Mouse (Mus musculus): ENCODE results near the gene Prl8a6. TPM values are rescaled to one million over a fixed set of nuclear protein-coding genes. Genes with fewer than 3 reads are reported as not detected.

Gene Prl8a6
- not detected in 2 replicates for polyA plus RNA-seq (2012; rRNA removed)

DNA sequence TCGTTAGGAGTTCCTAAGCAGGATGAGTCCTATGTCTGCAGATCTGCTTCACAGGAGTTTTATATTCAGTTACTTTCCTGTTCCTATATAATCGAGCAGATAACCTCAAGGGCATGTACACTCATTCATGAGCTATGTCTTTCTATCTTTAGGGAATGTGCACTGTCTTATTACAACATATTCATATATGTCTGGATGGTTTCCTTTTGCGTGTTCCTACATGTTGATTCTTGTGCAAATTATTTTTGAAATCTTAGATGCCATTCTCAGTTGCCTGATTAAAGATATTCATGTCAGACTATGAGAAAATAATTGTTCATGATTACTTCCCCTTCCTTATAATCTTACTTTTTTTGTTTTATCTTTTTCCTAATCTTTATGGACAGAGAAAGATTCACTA is at the start of gene Prl8a6:
Gene Prl8a6, minus strand, starts transcription at position 101 of the 400 bp plus-strand sequence.
- Histone ChIP-seq H3K4me1 (ENCODE audit: control insufficient read depth, insufficient read depth, low read length) (no peaks in the 10 kb centered on the region), H3K27ac (ENCODE audit: control insufficient read depth, insufficient read depth, low read depth, low read length) (no peak within 1 kb of the TSS), H3K36me3 (ENCODE audit: control insufficient read depth, insufficient read depth, low read length) (no peaks in the 10 kb centered on the region), H3K27me3 (ENCODE audit: control insufficient read depth, insufficient read depth, low read length) (no peaks in the 10 kb centered on the region), H3K4me3 (ENCODE audit: control insufficient read depth, low read depth, low read length) (no peak within 1 kb of the TSS)
- TF ChIP-seq POLR2A (IDR thresholded peaks at IDR 0.05; ENCODE audit: control insufficient read depth, low read depth, low read length) (no peak), CTCF (IDR thresholded peaks at IDR 0.05; ENCODE audit: control insufficient read depth, insufficient read depth, insufficient replicate concordance, low read depth, low read length) (no peak)

DNA sequence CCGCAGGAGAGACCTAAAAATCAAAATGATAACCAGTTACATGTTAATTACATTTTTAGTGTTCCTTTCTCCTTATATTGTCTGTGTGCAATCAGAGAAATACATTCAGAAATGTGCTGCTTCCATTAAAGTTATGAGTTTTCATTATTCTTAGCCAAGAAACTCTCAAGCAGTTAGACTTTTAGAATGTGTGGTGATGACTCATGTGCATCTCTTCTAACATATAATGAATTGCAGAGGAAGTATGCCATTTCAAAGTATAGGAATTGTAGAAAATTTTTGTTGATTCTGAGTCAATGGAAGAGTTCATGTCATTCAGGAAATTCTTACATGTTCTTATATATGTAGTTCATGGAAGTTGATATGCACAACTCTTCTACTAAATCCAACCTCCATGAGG is 5.3 kb downstream of the Prl8a6 start:
- Histone ChIP-seq H3K4me1 (ENCODE audit: control insufficient read depth, insufficient read depth, low read length) (no peaks in the 10 kb centered on the region), H3K4me3 (ENCODE audit: control insufficient read depth, low read depth, low read length) (no peak overlapping the region), H3K27me3 (ENCODE audit: control insufficient read depth, insufficient read depth, low read length) (no peaks in the 10 kb centered on the region), H3K27ac (ENCODE audit: control insufficient read depth, insufficient read depth, low read depth, low read length) (no peak overlapping the region), H3K36me3 (ENCODE audit: control insufficient read depth, insufficient read depth, low read length) (no peaks in the 10 kb centered on the region)
- no peak for TF ChIP-seq POLR2A (IDR thresholded peaks at IDR 0.05; ENCODE audit: control insufficient read depth, low read depth, low read length)
- TF ChIP-seq CTCF (IDR thresholded peaks at IDR 0.05; ENCODE audit: control insufficient read depth, insufficient read depth, insufficient replicate concordance, low read depth, low read length): no peak

DNA sequence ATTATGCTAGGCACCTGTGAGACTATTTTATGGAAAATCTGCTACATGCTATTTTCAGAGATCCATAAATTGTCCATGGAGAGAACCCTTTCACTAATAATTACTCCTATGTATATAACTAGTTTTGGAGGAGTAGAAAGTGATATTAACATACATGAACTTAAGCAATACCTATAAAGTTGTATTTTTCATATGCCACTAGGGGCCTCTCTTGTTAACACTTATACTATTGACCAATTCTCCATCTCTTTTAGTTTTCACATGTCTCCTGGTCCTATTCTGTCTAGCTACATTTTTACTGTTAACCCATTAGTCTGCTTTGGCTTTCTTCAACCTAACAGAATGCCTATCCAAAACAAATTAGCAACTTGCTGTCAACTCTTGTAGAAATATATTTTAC is 24.8 kb downstream of the Prl8a6 start:
- Histone ChIP-seq H3K27ac (ENCODE audit: control insufficient read depth, insufficient read depth, low read depth, low read length) (no peak overlapping the region), H3K4me3 (ENCODE audit: control insufficient read depth, low read depth, low read length) (no peak overlapping the region), H3K36me3 (ENCODE audit: control insufficient read depth, insufficient read depth, low read length) (no peaks in the 10 kb centered on the region), H3K4me1 (ENCODE audit: control insufficient read depth, insufficient read depth, low read length) (no peaks in the 10 kb centered on the region), H3K27me3 (ENCODE audit: control insufficient read depth, insufficient read depth, low read length) (no peaks in the 10 kb centered on the region)
- no peak for TF ChIP-seq POLR2A (IDR thresholded peaks at IDR 0.05; ENCODE audit: control insufficient read depth, low read depth, low read length)
- TF ChIP-seq CTCF (IDR thresholded peaks at IDR 0.05; ENCODE audit: control insufficient read depth, insufficient read depth, insufficient replicate concordance, low read depth, low read length): no peak

DNA sequence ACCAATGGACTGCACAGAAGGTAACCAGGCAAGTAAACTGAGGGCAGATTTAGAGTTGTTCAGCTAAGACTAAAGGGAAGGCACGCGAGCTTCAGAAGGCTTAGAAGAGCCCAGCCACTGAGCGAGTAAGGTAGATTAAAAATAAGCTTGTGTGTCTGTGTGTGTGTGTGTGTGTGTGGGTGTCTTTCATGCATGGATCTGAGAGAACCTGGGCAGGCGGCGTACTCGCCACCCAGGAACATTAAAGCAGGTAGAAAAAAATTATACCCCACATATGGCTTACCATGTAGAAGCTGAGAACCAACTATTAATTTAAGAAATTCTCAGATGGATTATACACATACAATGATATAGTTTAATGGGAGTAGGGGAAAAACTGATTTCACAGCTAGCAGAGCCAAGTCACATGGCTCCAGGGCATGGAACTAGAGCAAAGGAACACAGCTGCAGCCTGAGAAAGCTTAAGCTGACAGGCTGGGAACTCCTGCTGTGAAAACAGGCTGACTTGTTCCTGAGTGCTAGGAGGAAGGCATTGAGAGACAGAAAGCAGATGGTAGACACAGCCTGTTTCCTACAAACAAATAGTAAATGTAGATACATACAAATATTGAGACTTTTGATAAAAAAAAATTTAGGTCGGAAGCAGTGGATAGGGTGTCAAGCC is 39.3 kb downstream of the Prl8a6 start:
- Histone ChIP-seq H3K4me3 (ENCODE audit: control insufficient read depth, low read depth, low read length) (no peak overlapping the region), H3K27me3 (ENCODE audit: control insufficient read depth, insufficient read depth, low read length) (no peaks in the 10 kb centered on the region), H3K27ac (ENCODE audit: control insufficient read depth, insufficient read depth, low read depth, low read length) (no peak overlapping the region), H3K4me1 (ENCODE audit: control insufficient read depth, insufficient read depth, low read length) (no peaks in the 10 kb centered on the region), H3K36me3 (ENCODE audit: control insufficient read depth, insufficient read depth, low read length) (no peaks in the 10 kb centered on the region)
- TF ChIP-seq POLR2A (IDR thresholded peaks at IDR 0.05; ENCODE audit: control insufficient read depth, low read depth, low read length) (no peak), CTCF (IDR thresholded peaks at IDR 0.05; ENCODE audit: control insufficient read depth, insufficient read depth, insufficient replicate concordance, low read depth, low read length) (no peak)

DNA sequence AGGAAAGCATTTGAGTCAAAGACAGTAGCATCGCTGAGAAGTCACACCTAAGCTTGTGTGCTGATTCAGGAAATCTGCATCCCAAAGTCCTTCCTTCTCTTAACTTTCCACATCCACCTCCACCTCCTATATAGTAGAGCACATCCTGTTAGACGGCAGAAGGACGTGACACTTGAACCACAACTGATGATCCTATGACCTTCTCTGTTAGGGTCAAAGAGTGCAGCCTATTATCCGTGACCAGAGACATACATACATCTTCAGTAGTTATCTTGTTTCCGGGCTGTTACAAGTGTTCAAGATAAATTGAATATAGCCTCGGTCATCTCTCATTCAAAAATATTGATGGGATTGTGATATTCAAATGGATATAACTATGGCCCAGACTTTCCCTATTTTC is 47.7 kb downstream of the Prl8a6 start, which contains the start of gene Prl2b1:
Gene Prl2b1, minus strand, starts transcription at position 101 of the 400 bp plus-strand sequence.
- H3K36me3 ChIP-seq (ENCODE audit: control insufficient read depth, insufficient read depth, low read length): no peaks in the 10 kb centered on the region
- TF ChIP-seq CTCF (IDR thresholded peaks at IDR 0.05; ENCODE audit: control insufficient read depth, insufficient read depth, insufficient replicate concordance, low read depth, low read length) (no peak), POLR2A (IDR thresholded peaks at IDR 0.05; ENCODE audit: control insufficient read depth, low read depth, low read length) (no peak)

More for the DNA sequence above, 47.7 kb downstream of the Prl8a6 start, which contains the start of gene Prl2b1:
- H3K27me3 ChIP-seq (ENCODE audit: control insufficient read depth, insufficient read depth, low read length): no peaks in the 10 kb centered on the region
- H3K27ac ChIP-seq (ENCODE audit: control insufficient read depth, insufficient read depth, low read depth, low read length): no peak within 1 kb of the TSS
- no peaks in the 10 kb centered on the region for H3K4me1 ChIP-seq (ENCODE audit: control insufficient read depth, insufficient read depth, low read length)
- no peak within 1 kb of the TSS for H3K4me3 ChIP-seq (ENCODE audit: control insufficient read depth, low read depth, low read length)

Other genes with a start within 250 kb of the Prl8a6 start
- 0.59 and 0.69 TPM in 2 replicates for gene Prl3c1, start 242.0 kb downstream of the Prl8a6 start, polyA plus RNA-seq (2012; rRNA removed)
- not detected in 2 replicates for gene Prl3b1, start 196.8 kb downstream of the Prl8a6 start, polyA plus RNA-seq (2012; rRNA removed)
- not detected in 2 replicates for gene Prl3a1, start 179.3 kb downstream of the Prl8a6 start, polyA plus RNA-seq (2012; rRNA removed)
- not detected in 2 replicates for gene Prl6a1, start 126.1 kb downstream of the Prl8a6 start, polyA plus RNA-seq (2012; rRNA removed)
- gene Prl8a2, start 93.0 kb downstream of the Prl8a6 start, polyA plus RNA-seq (2012; rRNA removed): not detected in 2 replicates
- not detected in 2 replicates for gene Prl2b1, start 47.8 kb downstream of the Prl8a6 start, polyA plus RNA-seq (2012; rRNA removed)
- gene Prl8a8, start 74.5 kb upstream of the Prl8a6 start, polyA plus RNA-seq (2012; rRNA removed): not detected in 2 replicates
- not detected in 2 replicates for gene Prl8a9, start 125.9 kb upstream of the Prl8a6 start, polyA plus RNA-seq (2012; rRNA removed)
- not detected in 2 replicates for gene Prl8a1, start 143.5 kb upstream of the Prl8a6 start, polyA plus RNA-seq (2012; rRNA removed)
- not detected in 2 replicates for gene Prl7b1, start 171.9 kb upstream of the Prl8a6 start, polyA plus RNA-seq (2012; rRNA removed)
- gene Prl7a1, start 203.8 kb upstream of the Prl8a6 start, polyA plus RNA-seq (2012; rRNA removed): not detected in 2 replicates
- not detected in 2 replicates for gene Prl7a2, start 229.3 kb upstream of the Prl8a6 start, polyA plus RNA-seq (2012; rRNA removed)